Mouse (Mus musculus): ENCODE measurements around the gene Abcd3. TPM values are rescaled to one million over a fixed set of nuclear protein-coding genes. Genes with fewer than 3 reads are reported as not detected.
A peak's percentile ranks its signal among the peaks of the same experiment; 100 is the strongest.

Abcd3 gene
- polyA plus RNA-seq, 1 experiment from 2014 or later, result 84.8 TPM

DNA sequence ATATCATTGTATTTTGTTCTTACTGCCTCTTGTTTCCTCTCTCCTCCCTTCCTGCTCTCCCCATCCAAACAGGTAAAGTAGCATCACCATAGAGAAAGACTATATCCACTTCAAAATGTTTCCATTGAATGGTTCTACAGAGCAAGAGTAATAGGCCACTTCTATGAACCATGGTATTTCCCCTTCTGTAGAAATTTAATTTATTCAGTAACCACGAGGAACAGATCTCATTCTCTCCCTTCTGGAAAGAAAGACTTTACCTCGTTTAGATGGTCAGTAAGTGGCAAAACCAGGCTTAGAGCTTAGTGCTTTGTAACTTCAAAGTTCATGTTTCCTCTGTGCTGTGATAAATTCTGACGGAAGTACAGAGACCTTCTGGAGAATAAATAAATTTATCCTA is 28.9 kb upstream of the Abcd3 start:
- H3K4me3 ChIP-seq (ENCODE audit: low read length), result no peak overlapping the region
- H3K27ac ChIP-seq (ENCODE audit: low read length), result no peak overlapping the region
- no peak for ATAC-seq (ENCODE audit: low read depth)
- H3K9ac ChIP-seq (ENCODE audit: low read length), result no peak overlapping the region
- H3K4me1 ChIP-seq (replicated peaks; ENCODE audit: control insufficient read depth, insufficient read depth, low read length), result peaks cover 3% of the 10 kb centered on the region; the same call in 1 of the 2 replicates
- no peak overlapping the region for H3K4me2 ChIP-seq (ENCODE audit: low read depth, low read length)
- H3K36me3 ChIP-seq (ENCODE audit: control insufficient read depth, insufficient read depth, low read length), result no peaks in the 10 kb centered on the region
- 56% methylated on average over 3 of the region's 3 CpGs for WGBS
- H3K9me3 ChIP-seq (ENCODE audit: control insufficient read depth, low read length), result no peaks in the 10 kb centered on the region
- no peaks in the 10 kb centered on the region for H3K27me3 ChIP-seq (ENCODE audit: control insufficient read depth, insufficient read depth, low read depth, low read length)

DNA sequence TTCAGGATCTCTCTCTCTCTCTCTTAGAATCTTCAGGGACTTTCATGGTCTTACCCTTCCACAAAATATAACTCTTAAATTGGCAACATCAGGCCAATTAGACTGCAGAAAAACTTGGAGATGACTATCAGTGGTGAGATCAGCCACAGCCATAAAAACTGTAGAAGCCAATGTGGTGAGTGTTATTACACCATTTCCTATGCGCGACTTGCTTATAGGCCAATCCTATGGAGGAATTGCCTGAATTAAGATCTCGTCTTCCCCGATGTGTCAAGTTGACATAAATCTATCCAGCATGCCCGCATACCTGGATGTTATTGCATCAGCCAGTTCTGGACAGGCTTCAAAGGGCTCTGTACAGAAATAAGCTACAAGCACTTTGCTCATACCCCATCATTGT is 28.2 kb upstream of the Abcd3 start:
- no peaks in the 10 kb centered on the region for H3K9me3 ChIP-seq (ENCODE audit: control insufficient read depth, low read length)
- no peak overlapping the region for H3K4me3 ChIP-seq (ENCODE audit: low read length)
- H3K36me3 ChIP-seq (ENCODE audit: control insufficient read depth, insufficient read depth, low read length), result no peaks in the 10 kb centered on the region
- no peaks in the 10 kb centered on the region for H3K27me3 ChIP-seq (ENCODE audit: control insufficient read depth, insufficient read depth, low read depth, low read length)
- H3K4me1 ChIP-seq (replicated peaks; ENCODE audit: control insufficient read depth, insufficient read depth, low read length), result peaks cover 3% of the 10 kb centered on the region; the same call in 1 of the 2 replicates
- no peak overlapping the region for H3K4me2 ChIP-seq (ENCODE audit: low read depth, low read length)
- ATAC-seq (ENCODE audit: low read depth), result no peak
- H3K27ac ChIP-seq (ENCODE audit: low read length), result no peak overlapping the region
- H3K9ac ChIP-seq (ENCODE audit: low read length), result no peak overlapping the region
- 83% methylated on average over 5 of the region's 5 CpGs for WGBS

DNA sequence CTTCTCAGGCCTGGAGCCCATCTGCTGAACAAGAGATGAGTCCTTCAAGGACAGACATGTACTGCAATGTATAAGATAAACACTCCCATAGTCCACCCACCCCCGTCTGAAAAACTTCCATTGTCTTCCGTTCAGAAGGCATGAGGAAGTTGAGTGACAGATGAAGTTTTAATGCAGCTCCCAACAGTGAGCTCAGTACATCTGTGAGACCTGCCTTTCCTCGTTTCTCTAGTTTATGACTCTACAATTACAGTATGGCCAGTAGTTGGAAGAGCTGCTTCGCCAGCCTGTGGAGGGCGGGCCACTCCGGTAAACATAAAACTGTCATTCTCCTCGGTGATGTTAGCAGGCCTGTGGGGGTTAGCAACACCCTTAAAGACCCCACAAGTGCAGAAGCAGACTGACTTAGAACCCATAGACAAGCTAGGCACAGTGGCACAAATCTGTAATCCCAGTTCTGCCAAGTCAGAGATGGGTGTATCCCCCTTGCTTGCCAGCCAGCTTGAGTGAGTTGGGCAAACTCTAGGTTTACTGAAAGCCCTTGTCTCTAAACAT is 27.3 kb upstream of the Abcd3 start:
- H3K36me3 ChIP-seq (ENCODE audit: control insufficient read depth, insufficient read depth, low read length), result no peaks in the 10 kb centered on the region
- no peak for ATAC-seq (ENCODE audit: low read depth)

DNA sequence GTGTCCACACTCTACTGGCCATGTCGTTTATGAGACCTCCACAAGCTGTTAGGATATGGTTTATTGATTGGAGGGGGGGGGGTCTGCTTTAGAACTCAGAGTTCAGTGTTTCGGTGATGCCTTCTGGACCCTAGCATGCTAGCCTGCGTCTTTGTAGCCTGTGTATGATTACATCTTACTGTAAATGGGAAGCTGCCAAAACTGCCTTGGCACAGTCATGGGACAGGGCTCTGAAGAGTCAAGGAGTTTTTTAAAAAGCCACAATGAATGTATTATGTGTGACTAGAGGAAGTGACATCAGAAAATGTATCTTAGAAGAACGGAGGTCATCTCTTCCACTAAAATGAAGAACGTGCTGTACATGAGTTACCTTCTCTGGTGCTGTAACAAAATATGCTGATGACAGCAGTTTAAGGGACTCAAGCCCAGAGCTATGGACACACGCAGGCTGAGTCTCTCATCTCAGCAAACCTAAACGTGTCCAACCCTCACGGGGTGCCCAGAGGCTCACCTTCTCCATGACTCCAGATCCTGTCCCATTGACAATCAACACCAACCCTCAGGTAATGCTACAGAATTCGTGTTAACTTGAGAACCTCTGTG is 26.4 kb upstream of the Abcd3 start:
- no peak overlapping the region for H3K9ac ChIP-seq (ENCODE audit: low read length)
- H3K27ac ChIP-seq (ENCODE audit: low read length), result no peak overlapping the region
- no peaks in the 10 kb centered on the region for H3K27me3 ChIP-seq (ENCODE audit: control insufficient read depth, insufficient read depth, low read depth, low read length)
- H3K4me2 ChIP-seq (ENCODE audit: low read depth, low read length), result no peak overlapping the region
- ATAC-seq (ENCODE audit: low read depth), result peak; percentile 77
- 45% methylated on average over 9 of the region's 9 CpGs for WGBS
- H3K36me3 ChIP-seq (ENCODE audit: control insufficient read depth, insufficient read depth, low read length), result no peaks in the 10 kb centered on the region
- no peaks in the 10 kb centered on the region for H3K9me3 ChIP-seq (ENCODE audit: control insufficient read depth, low read length)
- H3K4me1 ChIP-seq (replicated peaks; ENCODE audit: control insufficient read depth, insufficient read depth, low read length), result peaks cover 3% of the 10 kb centered on the region; the same call in 1 of the 2 replicates
- H3K4me3 ChIP-seq (ENCODE audit: low read length), result no peak overlapping the region

More for the DNA sequence above, 27.3 kb upstream of the Abcd3 start:
- Histone ChIP-seq H3K4me3 (ENCODE audit: low read length) (no peak overlapping the region), H3K4me2 (ENCODE audit: low read depth, low read length) (no peak overlapping the region), H3K27me3 (ENCODE audit: control insufficient read depth, insufficient read depth, low read depth, low read length) (no peaks in the 10 kb centered on the region), H3K9ac (ENCODE audit: low read length) (no peak overlapping the region), H3K27ac (ENCODE audit: low read length) (no peak overlapping the region), H3K9me3 (ENCODE audit: control insufficient read depth, low read length) (no peaks in the 10 kb centered on the region), H3K4me1 (replicated peaks; ENCODE audit: control insufficient read depth, insufficient read depth, low read length) (peaks cover 3% of the 10 kb centered on the region; the same call in 1 of the 2 replicates)
- WGBS, result 43% methylated on average over 7 of the region's 7 CpGs

DNA sequence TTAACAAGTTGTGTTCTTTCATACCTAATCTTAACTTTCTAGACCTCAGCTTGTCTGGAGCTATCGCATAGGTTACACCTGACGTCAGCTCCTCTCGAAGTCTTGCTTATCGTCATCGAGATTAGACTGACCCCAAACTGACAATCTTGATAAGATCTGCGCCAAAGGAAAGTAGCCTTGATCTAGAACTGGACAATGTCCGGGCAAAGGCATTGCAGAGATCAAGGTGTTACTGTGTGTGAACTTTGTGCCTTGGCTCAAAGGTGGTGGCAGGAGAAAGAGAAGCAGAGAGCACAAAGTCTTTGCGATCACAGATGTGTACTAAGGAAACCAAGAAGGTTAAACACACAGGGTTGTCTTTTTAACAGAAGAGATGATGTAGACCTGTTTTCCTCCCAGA is 25.2 kb upstream of the Abcd3 start:
- Histone ChIP-seq H3K4me2 (ENCODE audit: low read depth, low read length) (no peak overlapping the region), H3K4me1 (replicated peaks; ENCODE audit: control insufficient read depth, insufficient read depth, low read length) (peaks cover 3% of the 10 kb centered on the region; the same call in 1 of the 2 replicates), H3K9me3 (ENCODE audit: control insufficient read depth, low read length) (no peaks in the 10 kb centered on the region), H3K9ac (ENCODE audit: low read length) (no peak overlapping the region), H3K36me3 (ENCODE audit: control insufficient read depth, insufficient read depth, low read length) (no peaks in the 10 kb centered on the region), H3K27ac (ENCODE audit: low read length) (no peak overlapping the region), H3K4me3 (ENCODE audit: low read length) (no peak overlapping the region), H3K27me3 (ENCODE audit: control insufficient read depth, insufficient read depth, low read depth, low read length) (no peaks in the 10 kb centered on the region)
- WGBS, result 77% methylated on average over 8 of the region's 8 CpGs
- no peak for ATAC-seq (ENCODE audit: low read depth)

DNA sequence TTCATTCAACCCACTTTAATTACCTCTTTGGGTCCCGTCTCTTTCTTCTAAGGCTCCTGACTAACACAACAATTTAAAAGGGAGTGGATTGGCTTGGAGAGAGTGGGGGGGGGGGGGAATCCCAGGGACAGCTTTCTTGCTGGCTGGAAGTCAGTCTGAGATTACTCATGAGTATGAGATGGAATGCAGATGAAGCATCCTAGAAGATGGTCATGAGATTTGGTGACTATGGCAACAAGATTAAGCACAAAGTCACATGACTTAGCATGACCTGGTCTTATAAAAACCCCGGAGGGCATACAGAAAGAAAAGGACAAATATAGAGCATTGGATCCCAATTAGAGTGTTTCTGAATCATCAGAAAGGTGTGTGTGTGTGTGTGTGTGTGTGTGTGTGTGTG is 19.6 kb upstream of the Abcd3 start:
- Histone ChIP-seq H3K27me3 (ENCODE audit: control insufficient read depth, insufficient read depth, low read depth, low read length) (no peaks in the 10 kb centered on the region), H3K4me2 (ENCODE audit: low read depth, low read length) (no peak overlapping the region), H3K36me3 (ENCODE audit: control insufficient read depth, insufficient read depth, low read length) (no peaks in the 10 kb centered on the region), H3K27ac (ENCODE audit: low read length) (no peak overlapping the region), H3K4me1 (replicated peaks; ENCODE audit: control insufficient read depth, insufficient read depth, low read length) (no peaks in the 10 kb centered on the region), H3K9me3 (ENCODE audit: control insufficient read depth, low read length) (no peaks in the 10 kb centered on the region), H3K4me3 (ENCODE audit: low read length) (no peak overlapping the region), H3K9ac (ENCODE audit: low read length) (no peak overlapping the region)
- ATAC-seq (ENCODE audit: low read depth), result no peak
- 82% methylated on average over 2 of the region's 2 CpGs for WGBS

DNA sequence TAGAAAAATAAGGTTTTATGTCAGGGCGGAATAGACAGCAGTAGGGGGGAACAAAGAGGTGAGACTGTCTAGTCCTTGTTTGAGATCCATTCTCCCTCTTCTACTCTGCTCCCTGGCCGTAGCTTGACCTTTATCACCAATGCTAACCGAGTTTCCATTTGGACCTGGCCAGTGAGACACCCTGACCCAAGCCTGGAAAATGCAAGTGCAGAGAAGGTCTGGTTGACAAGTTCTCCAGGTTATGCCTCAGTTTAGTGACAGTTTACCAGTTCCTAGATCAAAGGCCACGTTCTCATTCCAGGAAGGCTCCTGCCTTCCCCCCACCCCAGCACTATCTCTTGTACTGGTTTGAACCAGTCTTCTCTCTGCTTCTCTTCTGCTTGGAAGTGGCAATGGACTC is 19.1 kb upstream of the Abcd3 start:
- Histone ChIP-seq H3K27ac (ENCODE audit: low read length) (no peak overlapping the region), H3K9ac (ENCODE audit: low read length) (no peak overlapping the region), H3K4me1 (replicated peaks; ENCODE audit: control insufficient read depth, insufficient read depth, low read length) (no peaks in the 10 kb centered on the region), H3K36me3 (ENCODE audit: control insufficient read depth, insufficient read depth, low read length) (no peaks in the 10 kb centered on the region), H3K4me3 (ENCODE audit: low read length) (no peak overlapping the region), H3K9me3 (ENCODE audit: control insufficient read depth, low read length) (no peaks in the 10 kb centered on the region), H3K27me3 (ENCODE audit: control insufficient read depth, insufficient read depth, low read depth, low read length) (no peaks in the 10 kb centered on the region), H3K4me2 (ENCODE audit: low read depth, low read length) (no peak overlapping the region)
- ATAC-seq (ENCODE audit: low read depth), result no peak
- WGBS, result 78% methylated on average over 4 of the region's 4 CpGs

DNA sequence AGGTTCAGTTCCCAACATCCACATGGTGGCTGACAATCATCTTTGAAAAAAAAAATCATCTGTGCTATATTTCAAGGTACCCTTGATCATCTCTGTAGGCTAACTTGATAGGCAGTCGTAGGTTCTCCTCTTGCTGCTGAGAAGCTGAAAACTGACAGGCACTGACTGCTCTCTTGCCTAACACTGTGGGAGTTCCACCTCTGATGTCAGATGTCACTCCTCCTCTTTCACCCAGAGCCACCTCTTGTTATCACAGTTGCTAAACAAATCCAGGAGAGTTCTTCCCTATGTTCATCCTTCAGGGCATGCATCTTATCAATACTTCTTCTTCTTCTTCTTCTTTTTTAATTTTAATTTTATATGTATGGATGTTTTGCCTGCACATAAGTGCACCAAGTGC is 10.0 kb upstream of the Abcd3 start:
- 59% methylated on average over 1 of the region's 1 CpGs for WGBS
- Histone ChIP-seq H3K36me3 (ENCODE audit: control insufficient read depth, insufficient read depth, low read length) (no peaks in the 10 kb centered on the region), H3K4me1 (replicated peaks; ENCODE audit: control insufficient read depth, insufficient read depth, low read length) (peaks cover 3% of the 10 kb centered on the region; the same call in 1 of the 2 replicates), H3K9me3 (ENCODE audit: control insufficient read depth, low read length) (no peaks in the 10 kb centered on the region), H3K27ac (ENCODE audit: low read length) (no peak overlapping the region), H3K9ac (ENCODE audit: low read length) (no peak overlapping the region), H3K4me2 (ENCODE audit: low read depth, low read length) (no peak overlapping the region), H3K4me3 (ENCODE audit: low read length) (no peak overlapping the region), H3K27me3 (ENCODE audit: control insufficient read depth, insufficient read depth, low read depth, low read length) (no peaks in the 10 kb centered on the region)
- no peak for ATAC-seq (ENCODE audit: low read depth)

DNA sequence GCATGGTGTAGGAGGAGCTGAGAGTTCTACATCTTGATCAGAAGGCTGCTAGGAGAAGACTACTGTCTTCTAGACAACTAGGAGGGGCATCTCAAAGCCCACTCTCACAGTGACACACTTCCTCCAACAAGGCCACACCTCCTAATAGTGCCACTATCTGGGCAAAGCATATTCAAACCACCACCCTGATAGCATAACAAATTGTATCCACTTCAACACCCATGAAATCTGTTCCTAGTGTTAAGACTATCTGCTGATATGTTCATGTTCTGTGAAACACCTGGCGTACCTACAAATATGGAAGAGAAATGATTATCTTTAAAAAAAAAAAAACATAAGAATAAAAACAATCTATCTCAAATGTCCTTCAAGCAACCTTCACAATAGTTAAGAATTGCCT is 9.2 kb upstream of the Abcd3 start:
- no peak overlapping the region for H3K27ac ChIP-seq (ENCODE audit: low read length)
- no peaks in the 10 kb centered on the region for H3K9me3 ChIP-seq (ENCODE audit: control insufficient read depth, low read length)
- H3K36me3 ChIP-seq (ENCODE audit: control insufficient read depth, insufficient read depth, low read length), result no peaks in the 10 kb centered on the region
- WGBS, result 95% methylated on average over 1 of the region's 1 CpGs
- no peak overlapping the region for H3K9ac ChIP-seq (ENCODE audit: low read length)
- H3K4me2 ChIP-seq (ENCODE audit: low read depth, low read length), result no peak overlapping the region
- no peaks in the 10 kb centered on the region for H3K27me3 ChIP-seq (ENCODE audit: control insufficient read depth, insufficient read depth, low read depth, low read length)
- no peak for ATAC-seq (ENCODE audit: low read depth)
- peaks cover 3% of the 10 kb centered on the region; the same call in 1 of the 2 replicates for H3K4me1 ChIP-seq (replicated peaks; ENCODE audit: control insufficient read depth, insufficient read depth, low read length)
- H3K4me3 ChIP-seq (ENCODE audit: low read length), result no peak overlapping the region
